Mouse (Mus musculus) limb, embryonic 14.5 days (tissue): ENCODE data around the gene Phpt1. TPM values are rescaled to one million over a fixed set of nuclear protein-coding genes. Genes with fewer than 3 reads are reported as not detected.

Source experiments
- ATAC-seq: fragments of 200-750 bp; cut with Nextera tagmentation; 2 replicates; pipeline ENCODE4 v1.8.0; 2017; ENCODE audit warnings: low read depth, moderate number of reproducible peaks, moderate TSS enrichment; ENCODE audit not compliant: low FRiP score
- DNase-seq: peaks from one replicate; pipeline ENCODE4 v3.0.0-alpha.2; 2015; ENCODE audit warnings: low spot score
- H3K27ac ChIP-seq: fragments of 300-500 bp; sonication (generic); replicated peaks from 2 replicates; pipeline ENCODE4 v1.5.1; 2014; ENCODE audit warnings: low read depth, mild to moderate bottlenecking, low read length, moderate library complexity, mixed read lengths
- H3K27me3 ChIP-seq: fragments of 300-500 bp; sonication (generic); 2 replicates; pipeline ENCODE4 v1.6.1; 2014; ENCODE audit warnings: low read length, mixed read lengths; ENCODE audit not compliant: control insufficient read depth, insufficient read depth
- H3K36me3 ChIP-seq: fragments of 300-500 bp; sonication (generic); 2 replicates; pipeline ENCODE4 v1.6.1; 2014; ENCODE audit warnings: mild to moderate bottlenecking, low read length, moderate library complexity, mixed read lengths; ENCODE audit not compliant: control insufficient read depth, insufficient read depth
- H3K4me1 ChIP-seq: fragments of 300-500 bp; sonication (generic); 2 replicates; pipeline ENCODE4 v1.6.1; 2014; ENCODE audit warnings: antibody characterized with exemption, low read length, mixed read lengths; ENCODE audit not compliant: control insufficient read depth, insufficient read depth
- H3K4me2 ChIP-seq: fragments of 300-500 bp; sonication (generic); replicated peaks from 2 replicates; pipeline ENCODE4 v1.6.1; 2014; ENCODE audit warnings: low read depth, mild to moderate bottlenecking, low read length, moderate library complexity; ENCODE audit not compliant: severe bottlenecking
- H3K4me3 ChIP-seq: fragments of 300-500 bp; sonication (generic); replicated peaks from 2 replicates; pipeline ENCODE4 v1.5.1; 2014; ENCODE audit warnings: low read length
- H3K9ac ChIP-seq: fragments of 300-500 bp; sonication (generic); 2 replicates; pipeline ENCODE4 v1.6.1; 2014; ENCODE audit warnings: mild to moderate bottlenecking, low read depth, low read length, moderate library complexity; ENCODE audit not compliant: severe bottlenecking
- H3K9me3 ChIP-seq: fragments of 300-500 bp; sonication (generic); 2 replicates; pipeline ENCODE4 v1.6.1; 2016; ENCODE audit warnings: low read length; ENCODE audit not compliant: control insufficient read depth
- POLR2A ChIP-seq: fragments of 200-500 bp; IDR thresholded peaks from 2 replicates; pipeline ENCODE4 v1.8.0; 2012; ENCODE audit warnings: inconsistent platforms, mild to moderate bottlenecking, moderate library complexity, borderline replicate concordance; ENCODE audit not compliant: insufficient read depth, insufficient read length; ENCODE audit errors: extremely low read depth
- WGBS: fragments of 180-500 bp; shearing (Covaris S2); extraction: QIAGEN DNeasy Blood & Tissue Kit; methylation state at CpG from one replicate; pipeline ENCODE4 v1.1.7; 2014; 5-methylcytosine and 5-hydroxymethylcytosine counted together
- polyA plus RNA-seq, 2 experiments: library from polyadenylated mRNA; depleted of rRNA in 1 of 2; stranded (reverse) in 1 of 2; unstranded in 1 of 2; fragments of >200 nt; fragmentation: Nextera tagmentation in 1 of 2; extraction: Ambion mirVana in 1 of 2; gene quantifications; 2 replicates each; pipeline versions ENCODE4 v1.2.1 to v1.2.3; 2012 to 2014

Phpt1 gene
- polyA plus RNA-seq, 2 experiments, result 137 to 167 TPM

DNA sequence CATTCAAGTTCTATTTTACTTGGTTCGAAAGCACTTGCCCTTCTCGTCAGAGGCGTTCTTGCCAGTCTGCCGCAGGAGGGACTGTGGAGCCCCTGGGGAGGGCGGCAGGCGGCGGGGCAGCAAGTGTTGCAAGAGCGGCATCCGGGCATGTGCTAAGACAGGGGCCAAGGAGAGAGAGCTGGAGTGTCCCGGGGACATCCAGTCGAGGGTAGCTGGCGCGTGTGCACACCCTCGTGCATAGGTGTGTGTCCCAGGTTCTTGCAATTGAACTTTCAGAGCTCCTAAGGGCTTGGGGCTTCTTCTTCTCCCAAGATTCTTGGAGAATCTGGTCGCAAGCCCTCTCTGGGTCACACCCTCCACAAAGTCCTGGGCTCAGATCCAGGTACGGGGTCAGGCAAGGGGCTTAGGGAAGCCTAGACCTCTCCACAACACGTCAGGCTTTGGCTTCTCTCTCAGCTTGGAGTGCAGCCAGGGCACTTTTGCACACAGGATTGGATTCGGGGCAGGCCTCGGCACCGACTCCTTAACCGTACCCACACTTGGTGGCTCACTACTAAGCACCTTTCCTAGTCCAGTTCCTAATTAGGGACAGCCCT is 506 bp upstream of the Phpt1 start:
- H3K27me3 ChIP-seq, result peaks cover 45% of the 10 kb centered on the region
- ATAC-seq (no peak), DNase-seq (peak; percentile 61)
- peaks cover 22% of the 10 kb centered on the region for H3K36me3 ChIP-seq
- H3K4me3 ChIP-seq, result peak overlapping the region; percentile 48
- H3K27ac ChIP-seq, result peak overlapping the region; percentile 83
- peak overlapping the region; percentile 70 for H3K4me2 ChIP-seq
- TF ChIP-seq POLR2A, result no peak
- 13% methylated on average over 21 of the region's 21 CpGs for WGBS
- peak overlapping the region; percentile 58 for H3K9ac ChIP-seq
- peaks cover 47% of the 10 kb centered on the region for H3K4me1 ChIP-seq
- no peaks in the 10 kb centered on the region for H3K9me3 ChIP-seq

DNA sequence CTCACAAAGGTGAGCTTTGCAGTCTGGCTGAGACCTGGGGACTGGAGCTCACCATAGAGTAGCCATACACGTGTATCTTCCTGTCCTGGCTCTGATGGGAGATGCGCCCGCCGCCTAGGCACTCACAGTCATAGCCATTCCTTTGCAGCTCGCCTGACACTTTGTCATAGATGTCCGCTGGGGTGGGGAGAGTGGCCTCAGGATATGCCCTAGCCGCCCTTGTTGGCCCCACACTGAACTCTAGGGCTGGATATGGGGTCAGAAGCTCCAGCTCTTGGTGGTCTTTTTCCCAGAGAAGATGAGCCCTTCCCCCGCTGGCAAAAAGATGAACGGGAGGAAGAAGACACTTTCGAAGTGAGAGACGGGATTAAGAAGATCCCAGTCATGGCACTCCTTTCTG is 888 bp downstream of the Phpt1 start:
- Histone ChIP-seq H3K27ac (no peak overlapping the region), H3K4me1 (peaks cover 38% of the 10 kb centered on the region), H3K36me3 (peaks cover 34% of the 10 kb centered on the region), H3K9me3 (no peaks in the 10 kb centered on the region), H3K4me2 (peak overlapping the region; percentile 89), H3K27me3 (peaks cover 31% of the 10 kb centered on the region), H3K4me3 (peak overlapping the region; percentile 48), H3K9ac (peak overlapping the region; percentile 55)
- ATAC-seq, result no peak
- no peak for TF ChIP-seq POLR2A
- DNase-seq, result no peak
- 13% methylated on average over 11 of the region's 11 CpGs for WGBS

DNA sequence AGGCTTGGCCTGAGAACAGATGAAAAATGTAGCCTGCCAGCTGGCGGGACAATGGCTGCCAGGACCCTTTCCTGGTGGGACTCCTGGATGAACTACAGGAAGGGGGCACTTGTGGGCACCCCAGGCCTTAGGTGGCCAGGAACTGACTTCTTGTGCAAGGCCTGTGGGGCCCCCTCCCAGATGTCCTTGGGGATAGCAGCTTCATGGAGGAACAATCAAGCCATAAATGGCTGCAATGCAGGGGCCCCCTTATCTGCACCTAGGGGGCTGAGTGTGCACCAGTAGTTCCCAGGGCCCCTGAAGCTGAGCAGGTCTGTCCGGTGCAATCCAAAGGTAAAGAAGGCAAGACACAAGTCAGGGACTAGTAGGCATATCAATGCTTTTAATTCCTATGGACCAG is 2.0 kb downstream of the Phpt1 start:
- DNase-seq (no peak), ATAC-seq (no peak)
- no peaks in the 10 kb centered on the region for H3K9me3 ChIP-seq
- H3K4me3 ChIP-seq, result 0 out of 2 replicates have a peak overlapping the region, but pooled peaks have one; percentile 48
- H3K27ac ChIP-seq, result no peak overlapping the region
- H3K9ac ChIP-seq, result no peak overlapping the region
- H3K27me3 ChIP-seq, result peaks cover 21% of the 10 kb centered on the region
- H3K36me3 ChIP-seq, result peaks cover 39% of the 10 kb centered on the region
- TF ChIP-seq POLR2A, result no peak
- no peak overlapping the region for H3K4me2 ChIP-seq
- H3K4me1 ChIP-seq, result peaks cover 38% of the 10 kb centered on the region
- WGBS, result 89% methylated on average over 2 of the region's 2 CpGs

DNA sequence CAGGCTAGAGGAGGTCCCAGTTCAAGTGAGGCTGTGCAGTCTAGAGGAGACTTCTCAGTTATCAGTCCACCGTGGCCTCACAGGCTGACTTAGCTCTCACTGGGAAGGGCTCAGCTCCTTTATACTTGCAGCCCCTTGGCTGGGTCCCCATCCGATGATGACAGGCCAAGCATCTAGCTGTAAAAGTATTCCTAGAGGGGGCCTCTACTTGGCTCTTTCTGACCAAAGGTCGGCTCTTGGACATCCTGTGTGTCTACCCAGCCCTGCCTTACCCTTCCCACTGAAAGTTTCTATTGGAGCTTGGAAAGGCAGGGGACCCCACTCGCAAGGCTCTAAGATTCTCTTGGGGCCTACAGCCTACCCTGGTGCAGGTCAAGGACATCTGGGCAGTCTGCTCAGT is 3.8 kb downstream of the Phpt1 start:
- no peak overlapping the region for H3K27ac ChIP-seq
- no peaks in the 10 kb centered on the region for H3K9me3 ChIP-seq
- H3K27me3 ChIP-seq, result peaks cover 2% of the 10 kb centered on the region; the same call in 1 of the 2 replicates
- DNase-seq (no peak), ATAC-seq (no peak)
- no peak overlapping the region for H3K4me2 ChIP-seq
- peaks cover 20% of the 10 kb centered on the region for H3K4me1 ChIP-seq
- H3K36me3 ChIP-seq, result peaks cover 55% of the 10 kb centered on the region
- no peak overlapping the region for H3K9ac ChIP-seq
- no peak for TF ChIP-seq POLR2A
- no peak overlapping the region for H3K4me3 ChIP-seq
- 84% methylated on average over 4 of the region's 4 CpGs for WGBS

DNA sequence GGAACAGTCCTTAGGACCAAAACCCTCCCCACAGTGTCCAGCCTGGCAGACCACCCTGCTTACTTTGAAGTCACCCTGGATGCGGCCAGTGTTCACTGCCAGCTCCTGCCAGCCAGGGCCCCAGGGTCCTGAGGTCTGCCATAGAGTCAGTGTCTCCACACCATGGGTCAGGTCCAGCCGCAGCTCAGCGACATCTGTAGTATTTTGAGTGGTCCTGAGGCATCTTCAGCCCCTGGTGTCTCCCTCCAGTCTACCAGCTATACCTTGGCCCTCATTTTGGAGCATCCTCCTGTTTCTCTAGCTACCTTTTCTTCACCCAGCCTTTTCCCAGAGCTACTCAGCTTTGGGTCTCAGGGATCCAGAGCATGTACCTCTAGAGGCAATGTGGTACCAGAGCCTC is 5.7 kb downstream of the Phpt1 start:
- DNase-seq, result no peak
- Histone ChIP-seq H3K9ac (no peak overlapping the region), H3K9me3 (no peaks in the 10 kb centered on the region), H3K4me3 (no peak overlapping the region), H3K36me3 (peaks cover 74% of the 10 kb centered on the region), H3K27me3 (no peaks in the 10 kb centered on the region), H3K4me1 (peaks cover 11% of the 10 kb centered on the region), H3K4me2 (no peak overlapping the region), H3K27ac (no peak overlapping the region)
- 88% methylated on average over 3 of the region's 3 CpGs for WGBS
- no peak for ATAC-seq
- TF ChIP-seq POLR2A, result no peak
